Mouse (Mus musculus) gastrocnemius, adult 8-10 months (tissue): Measurements from ENCODE around the gene Accsl. TPM values are rescaled to one million over a fixed set of nuclear protein-coding genes. Genes with fewer than 3 reads are reported as not detected.

Experiments
- DNase-seq, 2 experiments: peaks; one replicate each; pipeline ENCODE4 v3.0.0; 2022; ENCODE audit warnings: low spot score in 2 of 2
- total RNA-seq, 4 experiments: library from RNA; stranded (reverse); gene quantifications; 2 replicates each; pipeline ENCODE4 v1.2.4; 2022

Gene Accsl
- total RNA-seq, 4 experiments from 2014 or later, result not detected

DNA sequence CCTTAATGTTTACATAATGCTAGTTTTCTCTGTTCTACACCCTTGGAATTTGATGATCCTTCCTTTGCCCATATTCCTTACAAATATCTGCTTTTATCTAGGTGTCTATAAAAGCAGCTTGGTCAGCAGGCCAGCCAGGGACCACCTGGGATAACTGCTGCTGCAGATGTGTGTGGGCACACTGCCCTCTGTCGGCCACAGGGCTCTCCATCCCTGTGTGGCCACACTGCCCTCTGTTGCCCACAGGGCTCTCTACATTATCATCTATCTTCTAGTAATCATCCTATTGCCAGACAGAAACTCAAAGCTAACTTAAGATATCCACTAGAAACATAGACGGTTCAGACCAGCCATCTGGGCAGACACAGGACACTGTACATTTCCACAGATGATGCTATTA lies 59.0 kb downstream of the Accsl start:
- DNase-seq, result peak; percentile 37 to 38

DNA sequence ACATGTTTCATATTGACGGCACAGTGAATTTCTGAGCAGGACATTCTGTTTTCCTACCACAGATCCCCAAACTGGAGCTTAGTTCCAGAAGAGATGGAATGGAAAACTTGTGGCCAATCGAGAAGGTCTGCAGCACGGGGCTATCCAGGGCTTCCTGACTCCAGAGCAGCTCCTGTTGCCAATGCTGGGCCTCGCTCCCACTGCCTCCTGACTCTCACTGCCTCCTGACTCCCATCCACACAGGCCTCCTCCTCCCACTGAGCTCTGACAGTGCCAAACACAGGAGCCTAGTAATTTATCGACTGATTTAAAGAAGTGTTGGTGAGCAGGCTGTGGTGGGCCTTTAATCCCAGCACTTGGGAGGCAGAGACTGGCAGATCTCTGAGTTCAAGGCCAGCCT lies 60.9 kb downstream of the Accsl start:
- DNase-seq, result peak in 1 of 2 experiments; percentile 47

DNA sequence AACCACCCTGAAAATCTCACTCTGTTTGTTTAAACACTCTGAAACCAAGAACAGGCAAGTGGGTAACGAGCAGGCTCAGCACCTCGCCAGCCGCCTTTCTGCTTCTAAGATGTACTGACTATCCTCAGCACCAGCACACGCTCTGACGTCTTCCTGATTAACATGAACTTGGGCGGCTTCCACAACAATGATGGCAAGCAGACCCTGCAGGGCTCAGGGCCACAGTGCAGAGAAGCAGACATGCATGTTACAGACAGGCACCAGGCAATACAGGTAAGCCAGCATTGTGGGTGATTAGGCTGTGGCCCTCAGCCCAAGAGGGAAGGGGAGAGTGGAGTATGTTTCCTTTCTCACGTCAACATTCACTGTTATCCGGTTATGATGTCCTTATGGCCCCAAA lies 61.5 kb downstream of the Accsl start:
- no peak for DNase-seq

DNA sequence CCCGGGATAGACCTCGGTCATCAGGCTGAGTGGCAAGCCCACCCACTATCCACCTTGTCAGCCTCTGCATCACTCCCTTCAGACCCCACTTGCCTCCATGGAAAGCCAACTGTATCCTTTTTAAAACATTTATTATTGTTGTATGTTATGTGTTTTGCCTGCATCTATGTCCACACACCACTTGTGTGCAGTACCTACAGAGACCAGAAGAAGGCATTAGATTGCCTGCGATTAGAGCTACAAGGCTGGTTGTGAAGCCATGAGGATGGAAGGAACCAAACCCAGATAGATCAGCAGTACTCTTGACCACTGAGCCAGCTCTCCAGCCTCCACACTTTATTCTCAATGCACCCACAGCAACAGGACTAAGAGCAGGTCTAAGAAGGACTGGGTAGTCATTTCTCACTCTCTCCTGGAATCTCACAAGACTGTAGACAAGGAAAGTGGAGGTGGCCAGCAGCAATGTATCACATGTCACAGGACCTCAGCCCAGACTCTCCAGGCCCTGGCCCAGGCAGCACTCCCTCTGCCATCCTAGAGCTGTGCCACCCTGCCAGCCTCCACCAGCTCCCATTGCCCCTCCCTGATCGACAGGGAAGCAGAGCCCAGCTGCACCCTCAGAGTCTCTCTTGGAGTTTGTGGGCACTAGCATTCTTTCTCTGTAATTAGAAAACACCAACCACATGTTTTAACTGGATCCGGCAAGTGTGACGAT lies 62.3 kb downstream of the Accsl start:
- peak in 1 of 2 experiments; percentile 63 for DNase-seq

DNA sequence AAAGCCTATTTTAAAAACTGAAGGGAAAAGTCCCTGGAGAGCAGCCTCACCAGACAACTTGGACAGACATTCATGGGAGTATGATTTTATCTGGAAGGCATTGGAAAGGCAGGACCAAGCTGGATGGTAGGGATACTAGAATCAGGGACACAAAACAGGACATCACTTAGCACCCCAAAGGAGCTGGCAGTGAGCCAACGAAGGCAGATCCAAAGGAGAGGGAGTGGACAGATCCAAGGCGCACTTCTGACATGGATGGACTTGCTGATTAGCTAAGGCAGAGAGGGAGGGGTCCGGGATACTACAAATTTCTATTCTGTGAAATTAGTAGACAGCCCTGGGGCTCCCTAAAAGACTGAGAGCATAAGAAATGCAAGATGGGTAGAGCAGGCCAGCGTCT lies 63.4 kb downstream of the Accsl start:
- no peak for DNase-seq

Other genes starting within 250 kb of the Accsl start
- under 1 TPM; 0.11 to 0.27 (median 0.18) TPM for gene Alx4, start 226.8 kb downstream of the Accsl start, total RNA-seq
- 10 to 100 TPM; 38.7 to 43.0 (median 42.0) TPM for gene Ext2, start 46.6 kb downstream of the Accsl start, total RNA-seq
- gene Accs, start 19.2 kb downstream of the Accsl start, total RNA-seq, result 1 to 10 TPM; 2.5 to 3.3 (median 2.9) TPM
- gene Gm13889, start 88.0 kb upstream of the Accsl start, total RNA-seq, result 1 to 10 TPM; 3.3 to 5.6 (median 4.9) TPM
- not detected for gene Gm27027, start 127.2 kb upstream of the Accsl start, total RNA-seq
- gene Alkbh3, start 141.7 kb upstream of the Accsl start, total RNA-seq, result 10 to 100 TPM; 53.5 to 59.1 (median 57.2) TPM